Mouse (Mus musculus): ENCODE results near the gene Iglon5. TPM values are rescaled to one million over a fixed set of nuclear protein-coding genes. Genes with fewer than 3 reads are reported as not detected.

Iglon5 gene
- polyA plus RNA-seq (2015; fragmentation: Nextera tagmentation; extraction: Ambion mirVana): 7.1 and 7.7 TPM in 2 replicates

- ATAC-seq: peak; percentile 74
- peaks cover 18% of the 10 kb centered on the region for H3K4me1 ChIP-seq (ENCODE audit: control insufficient read depth, insufficient read depth, low read length)
- peak within 1 kb of the TSS; percentile 98 for H3K9ac ChIP-seq (ENCODE audit: low read depth, low read length)
- H3K27ac ChIP-seq (ENCODE audit: low read length): peak within 1 kb of the TSS; percentile 93
- no peaks in the 10 kb centered on the region for H3K36me3 ChIP-seq (ENCODE audit: control insufficient read depth, insufficient read depth, low read length)
- no peaks in the 10 kb centered on the region for H3K27me3 ChIP-seq (ENCODE audit: control insufficient read depth, insufficient read depth, low read depth, low read length)
- WGBS: 1% methylated on average over 17 of the region's 41 CpGs
- peak within 1 kb of the TSS; percentile 89 for H3K4me3 ChIP-seq (ENCODE audit: low read depth, low read length)
- peak within 1 kb of the TSS; percentile 78 for H3K4me2 ChIP-seq (ENCODE audit: low read length)
- no peaks in the 10 kb centered on the region for H3K9me3 ChIP-seq (replicated peaks; ENCODE audit: control insufficient read depth, low read length, poor library complexity, severe bottlenecking)
These were observed at the start of gene Iglon5 for GRCm38 (mm10) chr7:43489631-43490125. TSS of gene Iglon5 (minus strand) at chr7:43490075.

DNA sequence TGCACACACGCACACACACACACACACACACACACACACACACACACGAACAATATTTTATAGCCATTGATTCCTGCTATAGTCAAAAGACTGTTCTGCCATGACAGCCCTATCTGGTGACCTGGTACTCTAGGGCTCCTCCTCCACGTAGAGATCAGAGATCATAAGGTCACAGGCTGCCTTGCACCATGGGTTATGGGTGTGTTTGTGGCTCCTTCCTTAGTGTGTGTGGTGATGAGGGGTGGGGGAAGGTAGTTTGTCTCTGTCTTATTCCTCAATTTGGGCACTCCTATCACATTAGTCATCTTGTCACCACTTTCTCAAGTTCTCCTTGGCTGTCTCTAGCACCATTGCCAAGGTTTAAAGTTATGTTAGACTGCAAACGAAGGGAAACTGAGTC, 48.6 kb upstream of the Iglon5 start:
- H3K9ac ChIP-seq (ENCODE audit: low read depth, low read length): no peak overlapping the region
- whole genome bisulfite sequencing: 75% methylated on average over 4 of the region's 4 CpGs
- no peak overlapping the region for H3K4me2 ChIP-seq (ENCODE audit: low read length)
- H3K4me1 ChIP-seq (ENCODE audit: control insufficient read depth, insufficient read depth, low read length): no peaks in the 10 kb centered on the region
- H3K27me3 ChIP-seq (ENCODE audit: control insufficient read depth, insufficient read depth, low read depth, low read length): no peaks in the 10 kb centered on the region
- H3K4me3 ChIP-seq (ENCODE audit: low read depth, low read length): no peak overlapping the region
- no peak overlapping the region for H3K27ac ChIP-seq (ENCODE audit: low read length)
- ATAC-seq: no peak
- H3K9me3 ChIP-seq (replicated peaks; ENCODE audit: control insufficient read depth, low read length, poor library complexity, severe bottlenecking): no peaks in the 10 kb centered on the region
- no peaks in the 10 kb centered on the region for H3K36me3 ChIP-seq (ENCODE audit: control insufficient read depth, insufficient read depth, low read length)

- Histone ChIP-seq H3K9me3 (replicated peaks; ENCODE audit: control insufficient read depth, low read length, poor library complexity, severe bottlenecking) (no peaks in the 10 kb centered on the region), H3K4me3 (ENCODE audit: low read depth, low read length) (no peak overlapping the region), H3K27me3 (ENCODE audit: control insufficient read depth, insufficient read depth, low read depth, low read length) (no peaks in the 10 kb centered on the region), H3K4me1 (ENCODE audit: control insufficient read depth, insufficient read depth, low read length) (no peaks in the 10 kb centered on the region), H3K4me2 (ENCODE audit: low read length) (no peak overlapping the region), H3K27ac (ENCODE audit: low read length) (no peak overlapping the region), H3K9ac (ENCODE audit: low read depth, low read length) (no peak overlapping the region), H3K36me3 (ENCODE audit: control insufficient read depth, insufficient read depth, low read length) (no peaks in the 10 kb centered on the region)
- whole genome bisulfite sequencing: 92% methylated on average over 9 of the region's 9 CpGs
- no peak for ATAC-seq
These were observed 43.1 kb upstream of the Iglon5 start for GRCm38 (mm10) chr7:43532936-43533505.

- Histone ChIP-seq H3K27me3 (ENCODE audit: control insufficient read depth, insufficient read depth, low read depth, low read length) (no peaks in the 10 kb centered on the region), H3K9me3 (replicated peaks; ENCODE audit: control insufficient read depth, low read length, poor library complexity, severe bottlenecking) (no peaks in the 10 kb centered on the region), H3K4me2 (ENCODE audit: low read length) (no peak overlapping the region), H3K36me3 (ENCODE audit: control insufficient read depth, insufficient read depth, low read length) (no peaks in the 10 kb centered on the region), H3K4me3 (ENCODE audit: low read depth, low read length) (no peak overlapping the region), H3K27ac (ENCODE audit: low read length) (no peak overlapping the region), H3K4me1 (ENCODE audit: control insufficient read depth, insufficient read depth, low read length) (no peaks in the 10 kb centered on the region), H3K9ac (ENCODE audit: low read depth, low read length) (no peak overlapping the region)
- ATAC-seq: no peak
- WGBS: 70% methylated on average over 8 of the region's 8 CpGs
These were observed 40.4 kb upstream of the Iglon5 start for GRCm38 (mm10) chr7:43530216-43530785.

GRCm38 (mm10) chr7:43525313-43525712, 35.4 kb upstream of the Iglon5 start:
- no peak overlapping the region for H3K4me2 ChIP-seq (ENCODE audit: low read length)
- H3K4me1 ChIP-seq (ENCODE audit: control insufficient read depth, insufficient read depth, low read length): no peaks in the 10 kb centered on the region
- ATAC-seq: no peak
- no peak overlapping the region for H3K27ac ChIP-seq (ENCODE audit: low read length)
- no peak overlapping the region for H3K4me3 ChIP-seq (ENCODE audit: low read depth, low read length)
- no peaks in the 10 kb centered on the region for H3K9me3 ChIP-seq (replicated peaks; ENCODE audit: control insufficient read depth, low read length, poor library complexity, severe bottlenecking)
- no peaks in the 10 kb centered on the region for H3K36me3 ChIP-seq (ENCODE audit: control insufficient read depth, insufficient read depth, low read length)
- H3K9ac ChIP-seq (ENCODE audit: low read depth, low read length): no peak overlapping the region
- 62% methylated on average over 3 of the region's 3 CpGs for WGBS
- H3K27me3 ChIP-seq (ENCODE audit: control insufficient read depth, insufficient read depth, low read depth, low read length): no peaks in the 10 kb centered on the region

DNA sequence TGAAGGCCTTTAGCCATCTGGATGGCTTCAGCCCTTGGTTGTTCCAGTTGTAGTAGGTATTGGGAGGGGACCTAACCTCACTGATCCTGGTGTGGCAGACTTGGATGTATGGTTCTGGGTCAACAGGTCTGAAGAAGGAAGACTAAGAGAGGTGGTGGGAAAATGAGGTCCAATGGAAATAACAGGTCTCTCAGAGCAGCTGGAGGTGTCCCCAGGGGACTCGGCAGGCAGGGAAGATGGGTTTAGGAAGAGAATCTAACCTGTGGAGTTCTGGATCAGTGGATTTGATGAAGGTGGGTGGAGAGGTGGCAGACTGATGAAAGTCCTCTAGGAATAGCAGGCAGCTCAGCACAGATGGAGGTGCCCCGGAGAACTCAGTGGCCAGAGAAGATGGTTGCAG, 32.9 kb upstream of the Iglon5 start:
- Histone ChIP-seq H3K36me3 (ENCODE audit: control insufficient read depth, insufficient read depth, low read length) (no peaks in the 10 kb centered on the region), H3K9ac (ENCODE audit: low read depth, low read length) (no peak overlapping the region), H3K4me2 (ENCODE audit: low read length) (no peak overlapping the region), H3K9me3 (replicated peaks; ENCODE audit: control insufficient read depth, low read length, poor library complexity, severe bottlenecking) (no peaks in the 10 kb centered on the region), H3K4me3 (ENCODE audit: low read depth, low read length) (no peak overlapping the region), H3K4me1 (ENCODE audit: control insufficient read depth, insufficient read depth, low read length) (no peaks in the 10 kb centered on the region), H3K27me3 (ENCODE audit: control insufficient read depth, insufficient read depth, low read depth, low read length) (no peaks in the 10 kb centered on the region), H3K27ac (ENCODE audit: low read length) (no peak overlapping the region)
- ATAC-seq: no peak
- WGBS: 86% methylated on average over 2 of the region's 2 CpGs

DNA sequence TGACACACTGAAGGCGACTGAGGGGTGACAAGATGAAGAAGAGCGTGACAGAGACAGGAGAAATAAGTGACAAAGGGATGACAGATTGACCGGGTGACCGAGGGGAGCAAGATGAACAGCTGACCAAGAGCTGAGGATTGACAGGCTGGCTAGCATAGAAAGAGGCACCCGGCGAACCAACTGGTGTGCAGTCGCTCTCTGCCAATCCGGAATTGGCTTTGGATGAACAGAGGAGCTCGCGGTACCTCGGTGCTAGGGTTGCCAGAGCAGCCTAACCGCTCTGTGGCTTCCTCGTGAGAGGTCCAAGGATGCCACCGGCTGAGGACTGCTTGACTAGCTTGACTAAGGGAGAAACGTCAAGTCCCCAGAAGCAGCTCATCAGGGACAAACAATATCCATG, 28.5 kb upstream of the Iglon5 start:
- ATAC-seq: no peak
- no peak overlapping the region for H3K4me2 ChIP-seq (ENCODE audit: low read length)
- WGBS: 84% methylated on average over 15 of the region's 15 CpGs

GRCm38 (mm10) chr7:43515076-43515475, 25.2 kb upstream of the Iglon5 start:
- H3K4me2 ChIP-seq (ENCODE audit: low read length): no peak overlapping the region

More for the DNA sequence above, 28.5 kb upstream of the Iglon5 start:
- no peak overlapping the region for H3K4me3 ChIP-seq (ENCODE audit: low read depth, low read length)
- H3K27me3 ChIP-seq (ENCODE audit: control insufficient read depth, insufficient read depth, low read depth, low read length): no peaks in the 10 kb centered on the region
- H3K36me3 ChIP-seq (ENCODE audit: control insufficient read depth, insufficient read depth, low read length): no peaks in the 10 kb centered on the region
- no peak overlapping the region for H3K27ac ChIP-seq (ENCODE audit: low read length)
- H3K9ac ChIP-seq (ENCODE audit: low read depth, low read length): no peak overlapping the region
- no peaks in the 10 kb centered on the region for H3K9me3 ChIP-seq (replicated peaks; ENCODE audit: control insufficient read depth, low read length, poor library complexity, severe bottlenecking)
- no peaks in the 10 kb centered on the region for H3K4me1 ChIP-seq (ENCODE audit: control insufficient read depth, insufficient read depth, low read length)

GRCm38 (mm10) chr7:43512519-43512918, 22.6 kb upstream of the Iglon5 start:
- H3K4me3 ChIP-seq (ENCODE audit: low read depth, low read length): no peak overlapping the region
- no peak for ATAC-seq
- H3K27me3 ChIP-seq (ENCODE audit: control insufficient read depth, insufficient read depth, low read depth, low read length): no peaks in the 10 kb centered on the region
- H3K4me2 ChIP-seq (ENCODE audit: low read length): no peak overlapping the region
- H3K9ac ChIP-seq (ENCODE audit: low read depth, low read length): no peak overlapping the region
- H3K36me3 ChIP-seq (ENCODE audit: control insufficient read depth, insufficient read depth, low read length): no peaks in the 10 kb centered on the region
- no peaks in the 10 kb centered on the region for H3K9me3 ChIP-seq (replicated peaks; ENCODE audit: control insufficient read depth, low read length, poor library complexity, severe bottlenecking)
- WGBS: 92% methylated on average over 4 of the region's 4 CpGs
- H3K27ac ChIP-seq (ENCODE audit: low read length): no peak overlapping the region
- no peaks in the 10 kb centered on the region for H3K4me1 ChIP-seq (ENCODE audit: control insufficient read depth, insufficient read depth, low read length)

More at GRCm38 (mm10) chr7:43515076-43515475, 25.2 kb upstream of the Iglon5 start:
- no peak overlapping the region for H3K4me3 ChIP-seq (ENCODE audit: low read depth, low read length)
- no peaks in the 10 kb centered on the region for H3K9me3 ChIP-seq (replicated peaks; ENCODE audit: control insufficient read depth, low read length, poor library complexity, severe bottlenecking)
- no peak overlapping the region for H3K9ac ChIP-seq (ENCODE audit: low read depth, low read length)
- no peaks in the 10 kb centered on the region for H3K27me3 ChIP-seq (ENCODE audit: control insufficient read depth, insufficient read depth, low read depth, low read length)
- no peak overlapping the region for H3K27ac ChIP-seq (ENCODE audit: low read length)
- H3K4me1 ChIP-seq (ENCODE audit: control insufficient read depth, insufficient read depth, low read length): no peaks in the 10 kb centered on the region
- 83% methylated on average over 5 of the region's 5 CpGs for WGBS
- ATAC-seq: no peak
- no peaks in the 10 kb centered on the region for H3K36me3 ChIP-seq (ENCODE audit: control insufficient read depth, insufficient read depth, low read length)

Measured in midbrain, embryonic 16.5 days (tissue).